Mouse (Mus musculus): ENCODE data around the gene Dnah3.

The Dnah3 gene

GRCm38 (mm10) chr7:119954047-119954446, 141.0 kb downstream of the Dnah3 start:
- DNase-seq (ENCODE audit: low read depth, low spot score) = no peak

GRCm38 (mm10) chr7:119941569-119941968, 153.5 kb downstream of the Dnah3 start:
- DNase-seq (ENCODE audit: low read depth, low spot score) = no peak

- no peak for DNase-seq (ENCODE audit: low read depth, low spot score)
These were observed 158.0 kb downstream of the Dnah3 start for GRCm38 (mm10) chr7:119937036-119937435.

- no peak for DNase-seq (ENCODE audit: low read depth, low spot score)
These were observed 158.8 kb downstream of the Dnah3 start for GRCm38 (mm10) chr7:119936321-119936720.

- DNase-seq (ENCODE audit: low read depth, low spot score) = no peak
These were observed 166.2 kb downstream of the Dnah3 start for GRCm38 (mm10) chr7:119928783-119929440.

GRCm38 (mm10) chr7:119921054-119921453, 174.0 kb downstream of the Dnah3 start:
- no peak for DNase-seq (ENCODE audit: low read depth, low spot score)

- DNase-seq (ENCODE audit: low read depth, low spot score) = peak; percentile 49
These were observed 174.6 kb downstream of the Dnah3 start for GRCm38 (mm10) chr7:119920457-119920856.

GRCm38 (mm10) chr7:119911727-119912126, 183.4 kb downstream of the Dnah3 start:
- no peak for DNase-seq (ENCODE audit: low read depth, low spot score)

- no peak for DNase-seq (ENCODE audit: low read depth, low spot score)
These were observed 188.4 kb downstream of the Dnah3 start for GRCm38 (mm10) chr7:119906523-119907215.

- no peak for DNase-seq (ENCODE audit: low read depth, low spot score)
These were observed 195.6 kb downstream of the Dnah3 start for GRCm38 (mm10) chr7:119899386-119900057.

GRCm38 (mm10) chr7:119898247-119898856, 196.7 kb downstream of the Dnah3 start:
- no peak for DNase-seq (ENCODE audit: low read depth, low spot score)

GRCm38 (mm10) chr7:119897521-119898109, 197.5 kb downstream of the Dnah3 start:
- DNase-seq (ENCODE audit: low read depth, low spot score) = no peak

- DNase-seq (ENCODE audit: low read depth, low spot score) = peak; percentile 93
These were observed 199.2 kb downstream of the Dnah3 start, which contains the start of the genes Lyrm1 and Dcun1d3 for GRCm38 (mm10) chr7:119895639-119896512. Lyrm1 (plus strand) TSS chr7:119895861. Dcun1d3 (minus strand) TSS chr7:119896298.

GRCm38 (mm10) chr7:119894818-119895544, 200.1 kb downstream of the Dnah3 start:
- no peak for DNase-seq (ENCODE audit: low read depth, low spot score)

- DNase-seq (ENCODE audit: low read depth, low spot score) = no peak
These were observed 202.3 kb downstream of the Dnah3 start for GRCm38 (mm10) chr7:119892742-119893141.

- DNase-seq (ENCODE audit: low read depth, low spot score) = no peak
These were observed 202.9 kb downstream of the Dnah3 start for GRCm38 (mm10) chr7:119892198-119892597.

- no peak for DNase-seq (ENCODE audit: low read depth, low spot score)
These were observed 207.2 kb downstream of the Dnah3 start for GRCm38 (mm10) chr7:119887887-119888286.

- no peak for DNase-seq (ENCODE audit: low read depth, low spot score)
These were observed 213.9 kb downstream of the Dnah3 start for GRCm38 (mm10) chr7:119881229-119881628.

GRCm38 (mm10) chr7:119880345-119880744, 214.7 kb downstream of the Dnah3 start:
- DNase-seq (ENCODE audit: low read depth, low spot score) = no peak

GRCm38 (mm10) chr7:119879171-119879570, 215.9 kb downstream of the Dnah3 start:
- no peak for DNase-seq (ENCODE audit: low read depth, low spot score)
